Mouse (Mus musculus) activated CD4-positive, CD25-positive, alpha-beta regulatory T cell, adult 4 months (primary cell): ENCODE measurements around the gene Gm4778. TPM values are rescaled to one million over a fixed set of nuclear protein-coding genes. Genes with fewer than 3 reads are reported as not detected.
"Not testable (repeated sequence)": the region's sequence is repeated elsewhere in the genome, so short reads cannot be mapped to it uniquely, and the experiment has no call there.

Source experiments
- ATAC-seq: one replicate; pipeline ENCODE4 v1.8.0; 2017
- polyA plus RNA-seq, 2 experiments: library from polyadenylated mRNA; unstranded; fragments of 100-300 nt; shearing (Covaris generic); gene quantifications; one replicate each; pipeline ENCODE4 v1.2.1; 2017

Gene Gm4778
- not detected for polyA plus RNA-seq

- ATAC-seq: not testable (repeated sequence)
These were observed at the start of gene Gm4778 for GRCm38 (mm10) chr3:94263736-94264135. TSS of gene Gm4778 (plus strand) at chr3:94264036.

- ATAC-seq: no peak
These were observed 3.2 kb upstream of the Gm4778 start for GRCm38 (mm10) chr3:94260598-94260997.

DNA sequence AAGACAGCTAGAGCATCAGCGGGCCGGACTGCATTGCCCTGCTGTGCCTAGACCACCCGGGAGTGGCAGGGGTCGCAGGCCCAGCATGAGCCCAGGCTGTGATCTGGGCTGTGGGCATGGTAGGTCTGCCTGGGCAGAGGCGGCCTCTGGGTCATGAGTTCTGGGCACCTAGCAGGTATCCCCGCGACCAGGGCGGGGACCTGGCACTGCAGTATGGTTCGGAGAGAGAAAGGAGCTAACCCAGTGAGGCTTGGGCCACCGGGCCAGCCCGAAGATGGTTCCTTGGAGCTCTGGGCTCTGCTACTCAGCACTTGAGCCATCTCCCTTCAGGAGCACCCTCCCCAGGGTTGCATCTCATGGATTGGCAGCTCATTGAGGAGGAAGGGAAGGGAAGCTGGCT lies 12.2 kb downstream of the Gm4778 start:
- no peak for ATAC-seq

GRCm38 (mm10) chr3:94305457-94305856 lies 41.6 kb downstream of the Gm4778 start:
- no peak for ATAC-seq

GRCm38 (mm10) chr3:94306975-94307374 lies 43.1 kb downstream of the Gm4778 start:
- ATAC-seq: no peak

DNA sequence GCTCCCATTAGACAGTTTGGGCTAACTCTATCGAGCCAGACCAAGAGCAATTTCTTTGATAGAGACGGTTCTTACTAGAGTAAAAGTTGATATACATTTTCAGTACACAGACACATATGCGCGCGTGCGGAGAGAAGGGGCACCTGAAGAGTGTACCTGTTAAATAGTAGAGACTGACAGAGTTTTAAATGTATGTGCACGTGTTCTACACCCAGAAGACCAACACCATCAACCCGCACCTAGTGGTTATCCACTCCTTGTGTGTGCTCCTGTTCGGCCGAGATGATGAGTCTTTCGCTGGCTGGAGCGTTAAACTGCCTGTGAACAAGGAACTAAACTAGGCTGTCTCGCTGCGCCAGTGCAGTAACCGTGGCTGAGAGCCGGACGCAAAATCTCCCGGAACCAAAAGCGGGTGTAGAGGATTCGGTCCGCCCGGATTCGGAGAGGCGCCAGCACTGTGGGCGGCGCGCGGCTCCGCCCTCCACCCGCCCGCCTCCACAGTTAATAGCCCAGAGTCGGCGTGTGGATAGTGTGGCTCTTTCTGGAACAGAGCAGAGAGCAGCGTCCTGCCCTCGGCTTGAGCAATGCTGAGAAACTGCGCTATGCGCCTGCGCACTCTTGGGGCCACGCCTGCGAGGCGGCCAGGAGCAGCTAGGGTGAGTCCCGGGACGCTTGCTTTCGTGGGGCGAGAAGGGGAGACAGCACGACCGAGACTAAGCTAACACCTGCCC lies 46.0 kb downstream of the Gm4778 start, which contains the start of gene Them4:
Gene Them4 (plus strand): TSS at position 457 of the 731 bp plus-strand sequence.
- peak; percentile 99 for ATAC-seq

GRCm38 (mm10) chr3:94310491-94310890 lies 46.7 kb downstream of the Gm4778 start:
- ATAC-seq: no peak

- no peak for ATAC-seq
These were observed 47.1 kb downstream of the Gm4778 start for GRCm38 (mm10) chr3:94310911-94311310.

GRCm38 (mm10) chr3:94311376-94311775 lies 47.5 kb downstream of the Gm4778 start:
- no peak for ATAC-seq

Other genes starting within 250 kb of the Gm4778 start
- gene Gm9125, start 209.2 kb upstream of the Gm4778 start, polyA plus RNA-seq: not detected
- gene Gm10697, start 191.4 kb upstream of the Gm4778 start, polyA plus RNA-seq: not detected
- gene Gm10696, start 85.8 kb upstream of the Gm4778 start, polyA plus RNA-seq: not detected
- not detected for gene Gm5286, start 67.3 kb upstream of the Gm4778 start, polyA plus RNA-seq
- 1 to 10 TPM; 6.3 to 8.2 TPM for gene Them4, start 46.1 kb downstream of the Gm4778 start, polyA plus RNA-seq
- gene Them5, start 78.1 kb downstream of the Gm4778 start, polyA plus RNA-seq: not detected
- gene C2cd4d, start 98.4 kb downstream of the Gm4778 start, polyA plus RNA-seq: not detected
- 1 to 10 TPM; 6.5 to 7.4 TPM for gene Rorc, start 108.8 kb downstream of the Gm4778 start, polyA plus RNA-seq
- 1 to 10 TPM in 1 of 2 experiments, under 1 TPM in 1; 0.29 to 1.4 TPM for gene Lingo4, start 134.5 kb downstream of the Gm4778 start, polyA plus RNA-seq
- 1 to 10 TPM; 4.9 to 6.1 TPM for gene Tdrkh, start 149.2 kb downstream of the Gm4778 start, polyA plus RNA-seq
- 10 to 100 TPM; 52.3 to 63.6 TPM for gene Mrpl9, start 179.3 kb downstream of the Gm4778 start, polyA plus RNA-seq
- under 1 TPM in 1 of 2 experiments, not detected in 1; 0.74 TPM for gene Oaz3, start 179.9 kb downstream of the Gm4778 start, polyA plus RNA-seq
- under 1 TPM; 0.52 to 0.57 TPM for gene Celf3, start 214.3 kb downstream of the Gm4778 start, polyA plus RNA-seq
- 1 to 10 TPM in 1 of 2 experiments, not detected in 1; 1.3 TPM for gene Riiad1, start 216.3 kb downstream of the Gm4778 start, polyA plus RNA-seq